Mouse (Mus musculus) CD4-positive, CD25-positive, alpha-beta regulatory T cell, adult 9 weeks (primary cell): ENCODE results near the gene Madcam1. TPM values are rescaled to one million over a fixed set of nuclear protein-coding genes. Genes with fewer than 3 reads are reported as not detected.

Experiments
- polyA plus RNA-seq: library from polyadenylated mRNA; unstranded; fragments of 100-300 nt; shearing (Covaris generic); gene quantifications from one replicate; pipeline ENCODE4 v1.2.1, GENCODE M21; 2017

The Madcam1 gene
- 0.40 TPM for polyA plus RNA-seq

DNA sequence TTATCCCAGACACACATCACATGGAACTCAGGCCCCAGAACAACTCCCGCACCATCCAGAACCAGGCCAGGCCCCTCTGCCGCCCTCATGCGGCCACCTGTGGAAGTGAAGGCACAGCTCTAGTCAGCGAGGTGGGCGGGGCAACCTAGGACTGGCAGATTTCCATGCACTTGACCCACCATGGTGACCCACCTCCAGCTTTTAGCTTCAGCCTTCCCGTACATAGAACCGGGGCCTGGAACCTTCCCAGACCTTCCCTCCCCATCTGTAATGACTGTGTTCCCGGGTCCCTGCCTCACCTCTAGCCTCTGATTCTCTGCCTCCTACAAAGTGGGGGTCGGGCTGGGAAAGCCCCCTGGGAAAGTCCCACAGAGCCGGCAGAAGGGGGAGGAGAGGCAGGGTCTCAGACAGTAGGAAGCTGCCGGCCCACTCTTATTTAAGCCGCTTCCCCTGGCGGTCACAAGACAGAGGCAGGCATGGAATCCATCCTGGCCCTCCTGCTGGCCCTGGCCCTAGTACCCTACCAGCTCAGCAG lies at the start of gene Madcam1:
Gene Madcam1 (plus strand): TSS at position 429 of the 535 bp plus-strand sequence.

GRCm38 (mm10) chr10:79637128-79638110 lies 26.9 kb upstream of the Madcam1 start, which contains the start of gene Shc2:
TSS of gene Shc2 (minus strand) at chr10:79637918.

GRCm38 (mm10) chr10:79645711-79646110 lies 18.6 kb upstream of the Madcam1 start, which contains the start of gene Odf3l2:
TSS of gene Odf3l2 (minus strand) at chr10:79645738.

DNA sequence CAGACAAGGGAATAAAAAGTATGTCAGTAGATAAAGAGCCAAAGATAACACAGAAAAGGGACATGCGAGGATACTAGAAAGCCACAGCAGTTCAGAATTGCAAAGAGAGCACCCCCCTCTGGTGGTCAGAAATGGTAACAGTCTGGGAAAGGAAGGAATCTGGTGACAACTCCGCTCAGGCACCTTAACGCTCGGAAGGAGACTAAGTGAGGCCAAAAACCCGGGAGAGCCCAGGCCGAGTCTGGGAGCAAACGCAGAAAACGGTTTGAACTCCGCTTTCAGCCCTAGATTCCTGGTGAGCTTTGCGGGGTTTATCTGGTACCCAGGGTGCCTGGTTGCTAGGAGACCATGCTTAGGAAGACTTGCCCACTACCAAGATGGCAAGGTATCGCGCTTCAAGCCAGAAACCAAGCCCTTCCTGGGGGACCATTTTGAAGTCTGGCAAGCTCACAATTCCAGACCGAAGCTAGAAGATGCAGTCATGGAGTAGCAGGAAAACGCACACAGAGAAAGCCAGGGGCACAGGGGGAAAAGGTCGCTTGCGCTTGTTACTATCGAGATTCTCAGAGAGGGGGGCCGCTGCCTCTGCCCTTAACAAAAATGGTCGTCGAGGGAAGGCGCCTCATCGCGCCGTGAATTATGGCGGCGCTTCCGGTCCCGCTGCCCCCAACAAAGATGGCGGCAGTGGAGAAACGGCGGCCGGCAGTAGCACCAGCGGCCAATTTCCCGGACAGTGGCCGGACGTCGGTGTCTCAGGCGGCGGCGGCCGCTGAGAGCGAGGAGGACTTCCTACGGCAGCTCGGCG lies 4.6 kb downstream of the Madcam1 start, which contains the start of gene Tpgs1:
Gene Tpgs1 (plus strand): TSS at position 599 of the 805 bp plus-strand sequence.

GRCm38 (mm10) chr10:79681591-79682245 lies 17.4 kb downstream of the Madcam1 start, which contains the start of gene Cdc34:
TSS of gene Cdc34 (plus strand) at chr10:79682195.

GRCm38 (mm10) chr10:79688720-79689119 lies 24.4 kb downstream of the Madcam1 start, which contains the start of gene Gzmm:
TSS of gene Gzmm (plus strand) at chr10:79689020.

DNA sequence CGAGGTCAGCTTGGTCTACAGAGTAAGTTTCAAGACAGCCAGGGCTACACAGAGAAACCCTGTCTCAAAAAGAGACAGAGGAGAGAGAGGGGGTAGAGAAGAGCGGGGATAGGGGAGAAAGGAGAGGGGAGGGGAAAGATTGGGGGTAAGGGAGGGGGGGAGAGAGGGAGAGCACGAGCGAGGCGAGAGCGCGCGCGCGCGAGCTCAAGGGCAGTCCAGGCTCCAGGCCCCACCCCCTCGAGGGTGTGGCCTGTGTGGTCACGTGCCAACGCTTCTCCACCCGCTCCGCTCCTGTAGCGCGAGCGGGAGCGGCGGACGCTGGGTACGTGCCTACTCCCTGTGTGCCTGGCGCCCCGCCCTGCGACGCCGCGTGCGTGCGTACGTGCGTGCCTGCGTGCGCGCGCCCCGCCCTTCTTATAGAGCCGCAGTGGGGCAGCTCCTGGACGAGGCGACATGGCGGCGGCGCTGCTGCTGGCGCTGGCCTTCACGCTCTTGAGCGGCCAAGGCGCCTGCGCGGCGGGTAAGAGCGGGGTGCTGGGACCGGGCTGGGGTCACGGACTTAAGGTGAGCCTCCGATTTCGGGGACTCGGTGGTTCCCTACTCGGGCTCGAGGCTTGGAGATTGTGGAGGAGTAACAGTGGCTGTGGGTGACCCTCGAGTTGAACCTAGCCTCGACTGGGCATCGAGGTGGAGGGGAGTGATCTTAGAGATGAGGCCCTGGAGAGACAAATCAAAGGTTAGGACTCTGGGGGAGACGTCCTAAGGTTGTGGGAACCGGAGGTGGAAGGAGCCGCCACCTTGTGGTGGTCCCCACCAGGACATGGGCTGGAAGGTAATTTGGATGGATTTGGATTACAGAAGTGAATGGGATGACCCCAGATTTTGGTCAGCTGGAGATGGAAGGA lies 40.0 kb downstream of the Madcam1 start, which contains the start of gene Bsg:
Gene Bsg (plus strand): TSS at position 427 of the 905 bp plus-strand sequence.

DNA sequence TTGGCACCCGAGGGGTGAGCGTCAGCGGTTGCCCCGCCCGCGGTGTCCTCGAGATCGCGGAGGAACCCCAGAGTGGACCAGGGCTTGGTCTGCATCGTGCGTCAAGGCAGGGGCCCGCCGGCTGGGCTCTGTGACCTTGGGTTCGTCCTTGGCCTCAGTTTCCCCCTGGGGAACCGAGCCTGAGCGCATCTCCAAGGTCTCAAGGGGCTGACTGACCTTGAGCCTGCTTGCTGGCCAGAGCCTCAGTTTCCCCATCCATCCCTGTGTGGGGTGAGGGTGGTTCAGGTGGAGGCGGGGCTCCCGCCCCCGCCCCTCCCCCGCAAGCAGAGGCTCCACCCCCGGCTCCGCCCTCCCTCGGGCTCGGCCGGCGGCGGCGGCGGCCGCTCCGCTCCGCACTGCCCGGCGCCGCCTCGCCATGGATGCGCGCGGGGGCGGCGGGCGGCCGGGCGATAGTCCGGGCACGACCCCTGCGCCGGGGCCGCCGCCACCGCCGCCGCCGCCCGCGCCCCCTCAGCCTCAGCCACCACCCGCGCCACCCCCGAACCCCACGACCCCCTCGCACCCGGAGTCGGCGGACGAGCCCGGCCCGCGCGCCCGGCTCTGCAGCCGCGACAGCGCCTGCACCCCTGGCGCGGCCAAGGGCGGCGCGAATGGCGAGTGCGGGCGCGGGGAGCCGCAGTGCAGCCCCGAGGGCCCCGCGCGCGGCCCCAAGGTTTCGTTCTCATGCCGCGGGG lies 52.1 kb downstream of the Madcam1 start, which contains the start of gene Hcn2:
Gene Hcn2 (plus strand): TSS at position 381 of the 734 bp plus-strand sequence.

Other genes with a start within 250 kb of the Madcam1 start
- not detected for gene Vmn2r83, start 195.8 kb upstream of the Madcam1 start, polyA plus RNA-seq
- gene Plpp2, start 130.8 kb upstream of the Madcam1 start, polyA plus RNA-seq = 4.5 TPM
- 32.0 TPM for gene Mier2, start 109.4 kb upstream of the Madcam1 start, polyA plus RNA-seq
- not detected for gene Theg, start 77.2 kb upstream of the Madcam1 start, polyA plus RNA-seq
- not detected for gene C2cd4c, start 50.5 kb upstream of the Madcam1 start, polyA plus RNA-seq
- not detected for gene Shc2, start 26.6 kb upstream of the Madcam1 start, polyA plus RNA-seq
- gene Odf3l2, start 18.8 kb upstream of the Madcam1 start, polyA plus RNA-seq = not detected
- 29.7 TPM for gene Tpgs1, start 4.8 kb downstream of the Madcam1 start, polyA plus RNA-seq
- 12.9 TPM for gene Cdc34, start 17.6 kb downstream of the Madcam1 start, polyA plus RNA-seq
- gene Gzmm, start 24.5 kb downstream of the Madcam1 start, polyA plus RNA-seq = 0.63 TPM
- gene Bsg, start 39.9 kb downstream of the Madcam1 start, polyA plus RNA-seq = 186 TPM
- gene Hcn2, start 52.1 kb downstream of the Madcam1 start, polyA plus RNA-seq = not detected
- gene Polrmt, start 82.0 kb downstream of the Madcam1 start, polyA plus RNA-seq = 35.6 TPM
- not detected for gene Fgf22, start 90.5 kb downstream of the Madcam1 start, polyA plus RNA-seq
- 4.2 TPM for gene Rnf126, start 102.4 kb downstream of the Madcam1 start, polyA plus RNA-seq
- gene Fstl3, start 112.7 kb downstream of the Madcam1 start, polyA plus RNA-seq = 0.52 TPM
- gene Prss57, start 126.4 kb downstream of the Madcam1 start, polyA plus RNA-seq = not detected
- 0.27 TPM for gene Palm, start 129.0 kb downstream of the Madcam1 start, polyA plus RNA-seq
- not detected for gene Misp, start 156.4 kb downstream of the Madcam1 start, polyA plus RNA-seq
- gene Ptbp1, start 189.9 kb downstream of the Madcam1 start, polyA plus RNA-seq = 357 TPM
- gene Prtn3, start 209.9 kb downstream of the Madcam1 start, polyA plus RNA-seq = not detected
- 5.6 TPM for gene Plppr3, start 210.1 kb downstream of the Madcam1 start, polyA plus RNA-seq
- gene Elane, start 221.7 kb downstream of the Madcam1 start, polyA plus RNA-seq = not detected
- gene Cfd, start 226.3 kb downstream of the Madcam1 start, polyA plus RNA-seq = not detected
- gene Med16, start 244.4 kb downstream of the Madcam1 start, polyA plus RNA-seq = 18.3 TPM
- gene Gm26602, start 246.3 kb downstream of the Madcam1 start, polyA plus RNA-seq = 3.7 TPM